Mouse (Mus musculus) C2C12 (cell line): ENCODE measurements around the gene Gyg.

Experiments used
- CEBPB ChIP-seq: IDR thresholded peaks from one replicate; pipeline ENCODE4 v1.6.1; 2011; ENCODE audit warnings: low read depth, mild to moderate bottlenecking, control low read depth, moderate library complexity
- CTCF ChIP-seq: IDR thresholded peaks from one replicate; pipeline ENCODE4 v1.5.1; 2011; ENCODE audit not compliant: control insufficient read depth, insufficient read depth, insufficient read length
- FOSL1 ChIP-seq: IDR thresholded peaks from one replicate; pipeline ENCODE4 v1.8.0; 2011; ENCODE audit warnings: mild to moderate bottlenecking, low read length; ENCODE audit not compliant: poor library complexity, insufficient read depth, severe bottlenecking
- MAX ChIP-seq: IDR thresholded peaks from one replicate; pipeline ENCODE4 v1.6.1; 2011; ENCODE audit warnings: mild to moderate bottlenecking, control low read depth
- MYOD1 ChIP-seq: IDR thresholded peaks from one replicate; pipeline ENCODE4 v1.6.1; 2011; ENCODE audit warnings: low read depth; ENCODE audit not compliant: control insufficient read depth, insufficient read length
- MYOG ChIP-seq: IDR thresholded peaks from one replicate; pipeline ENCODE4 v1.6.1; 2011; ENCODE audit not compliant: control insufficient read depth, insufficient read length; ENCODE audit errors: extremely low read depth
- USF1 ChIP-seq: IDR thresholded peaks from one replicate; pipeline ENCODE4 v1.6.1; 2011; ENCODE audit warnings: low read depth, mild to moderate bottlenecking, control low read depth, moderate library complexity

DNA sequence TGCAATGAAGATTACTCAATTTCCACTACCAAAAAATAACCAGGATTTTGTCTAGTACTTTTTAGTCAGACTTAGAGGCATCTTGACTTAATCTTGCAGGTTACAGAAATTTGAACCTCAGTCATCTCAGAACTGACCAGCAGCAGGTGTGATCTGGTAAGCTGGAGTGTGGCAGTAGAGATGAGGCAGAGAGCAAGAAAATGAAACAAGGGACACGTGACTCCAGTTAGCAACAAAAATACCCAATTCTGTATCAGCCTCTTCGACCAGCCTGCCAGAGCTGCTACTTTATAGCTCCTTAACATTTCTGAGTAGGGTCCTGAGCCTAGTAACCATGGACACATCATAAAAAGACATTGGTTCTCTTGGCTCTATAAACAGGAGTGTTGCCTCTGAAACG lies 12.5 kb downstream of the Gyg start:
- TF ChIP-seq CTCF = no peak
- no peak for TF ChIP-seq CEBPB
- no peak for TF ChIP-seq USF1
- TF ChIP-seq MAX = no peak
- TF ChIP-seq MYOG = no peak
- no peak for TF ChIP-seq MYOD1
- TF ChIP-seq FOSL1 = no peak
